Mouse (Mus musculus) MEL (cell line): ENCODE data around the gene Hipk1. TPM values are rescaled to one million over a fixed set of nuclear protein-coding genes. Genes with fewer than 3 reads are reported as not detected.
A peak's percentile ranks its signal among the peaks of the same experiment; 100 is the strongest.

Experiments
- DNase-seq: peaks from one replicate; pipeline ENCODE4 v3.0.0; 2011; ENCODE audit warnings: low read depth, low spot score
- H3K27ac ChIP-seq: 2 replicates; pipeline ENCODE4 v1.5.1; 2012; ENCODE audit warnings: low read depth, mild to moderate bottlenecking, control low read depth, low read length, moderate library complexity; ENCODE audit not compliant: control insufficient read depth
- H3K27me3 ChIP-seq, 2 experiments: fragments of 150-350 bp in 1 of 2; sonication (generic) in 1 of 2; 2 replicates each; pipeline ENCODE4 v1.6.1; 2012; ENCODE audit warnings: low read length in 2 of 2, mild to moderate bottlenecking in 2 of 2, improper control_type of control experiment in 1 of 2, moderate library complexity in 1 of 2; ENCODE audit not compliant: insufficient read depth in 2 of 2, control insufficient read depth in 1 of 2
- H3K36me3 ChIP-seq, 2 experiments: 2 replicates each; pipeline ENCODE4 v1.6.1; 2012 to 2014; ENCODE audit warnings: low read length in 2 of 2, improper control_type of control experiment in 1 of 2, inconsistent platforms in 1 of 2, mild to moderate bottlenecking in 1 of 2; ENCODE audit not compliant: insufficient read depth in 2 of 2, control insufficient read depth in 1 of 2
- H3K4me1 ChIP-seq, 2 experiments: fragments of 150-350 bp in 1 of 2; sonication (generic) in 1 of 2; 2 replicates each; pipeline ENCODE4 v1.6.1; 2012; ENCODE audit warnings: low read length in 2 of 2, improper control_type of control experiment in 1 of 2, mild to moderate bottlenecking in 1 of 2; ENCODE audit not compliant: insufficient read depth in 2 of 2, control insufficient read depth in 1 of 2
- H3K4me3 ChIP-seq, 2 experiments: fragments of 150-350 bp in 1 of 2; sonication (generic) in 1 of 2; 2 replicates each; pipeline ENCODE4 v1.5.1; 2012; ENCODE audit warnings: low read depth in 2 of 2, low read length in 2 of 2, mild to moderate bottlenecking in 2 of 2, moderate library complexity in 2 of 2, control low read depth in 1 of 2, improper control_type of control experiment in 1 of 2; ENCODE audit not compliant: control insufficient read depth in 1 of 2, insufficient read depth in 1 of 2
- H3K79me2 ChIP-seq: 2 replicates; pipeline ENCODE4 v1.6.1; 2012; ENCODE audit warnings: mild to moderate bottlenecking, low read length, moderate library complexity; ENCODE audit not compliant: control insufficient read depth, poor library complexity, insufficient read depth
- H3K9ac ChIP-seq: 2 replicates; pipeline ENCODE4 v1.6.1; 2012; ENCODE audit warnings: low read depth, mild to moderate bottlenecking, control low read depth, low read length, moderate library complexity; ENCODE audit not compliant: control insufficient read depth, poor library complexity, severe bottlenecking
- H3K9me3 ChIP-seq: fragments of 150-350 bp; sonication (generic); replicated peaks from 2 replicates; pipeline ENCODE4 v1.6.1; 2012; ENCODE audit warnings: mild to moderate bottlenecking, low read length, improper control_type of control experiment, moderate library complexity; ENCODE audit not compliant: insufficient read depth
- CHD2 ChIP-seq: IDR thresholded peaks from 2 replicates; pipeline ENCODE4 v1.6.1; 2011; ENCODE audit warnings: low read length, improper control_type of control experiment
- CTCF ChIP-seq, 3 experiments: IDR thresholded peaks in 2 of 3; conservative IDR thresholded peaks in 1 of 3; 2 replicates each; pipeline ENCODE4 v1.5.1; 2011 to 2012; ENCODE audit warnings: low read length in 3 of 3, low read depth in 2 of 3, mild to moderate bottlenecking in 2 of 3, improper control_type of control experiment in 1 of 3, inconsistent platforms in 1 of 3, mixed read lengths in 1 of 3, moderate library complexity in 1 of 3; ENCODE audit not compliant: control insufficient read depth in 1 of 3, insufficient read depth in 1 of 3, poor library complexity in 1 of 3, severe bottlenecking in 1 of 3
- EP300 ChIP-seq, 2 experiments: IDR thresholded peaks; 2 replicates each; pipeline ENCODE4 v1.6.1; 2011; ENCODE audit warnings: improper control_type of control experiment in 2 of 2, low read length in 2 of 2, low read depth in 1 of 2, mild to moderate bottlenecking in 1 of 2
- GATA1 ChIP-seq: IDR thresholded peaks from 2 replicates; pipeline ENCODE4 v1.6.1; 2011; ENCODE audit warnings: low read depth, low read length, improper control_type of control experiment
- KAT2A ChIP-seq: conservative IDR thresholded peaks from 2 replicates; pipeline ENCODE4 v1.6.1; 2012; ENCODE audit warnings: low read depth, low read length, improper control_type of control experiment, inconsistent platforms
- MAFK ChIP-seq: IDR thresholded peaks from 2 replicates; pipeline ENCODE4 v1.6.1; 2011; ENCODE audit warnings: low read depth, mild to moderate bottlenecking, low read length, improper control_type of control experiment, borderline replicate concordance
- MAX ChIP-seq: IDR thresholded peaks from 2 replicates; pipeline ENCODE4 v1.6.1; 2011; ENCODE audit warnings: low read length, improper control_type of control experiment
- MAZ ChIP-seq: IDR thresholded peaks from 2 replicates; pipeline ENCODE4 v1.6.1; 2012; ENCODE audit warnings: low read depth, mild to moderate bottlenecking, inconsistent platforms, low read length, improper control_type of control experiment
- MEF2A ChIP-seq: IDR thresholded peaks from 2 replicates; pipeline ENCODE4 v1.6.1; 2014; ENCODE audit warnings: low read depth, mild to moderate bottlenecking, inconsistent platforms, low read length, improper control_type of control experiment; ENCODE audit not compliant: poor library complexity, insufficient replicate concordance, severe bottlenecking; ENCODE audit errors: extremely low read depth
- MYB ChIP-seq: IDR thresholded peaks from 2 replicates; pipeline ENCODE4 v1.6.1; 2011; ENCODE audit warnings: mild to moderate bottlenecking, low read depth, low read length, improper control_type of control experiment
- MYC ChIP-seq: IDR thresholded peaks from 2 replicates; pipeline ENCODE4 v1.6.1; 2011; ENCODE audit warnings: low read depth, mild to moderate bottlenecking, low read length, improper control_type of control experiment, moderate library complexity
- NRF1 ChIP-seq: IDR thresholded peaks from 2 replicates; pipeline ENCODE4 v1.6.1; 2014; ENCODE audit warnings: low read depth, mild to moderate bottlenecking, inconsistent platforms, low read length, improper control_type of control experiment, moderate library complexity; ENCODE audit not compliant: poor library complexity, insufficient read depth, severe bottlenecking
- POLR2A ChIP-seq, 2 experiments: IDR thresholded peaks; 2 replicates each; pipeline ENCODE4 v1.6.1; 2011 to 2012; ENCODE audit warnings: low read length in 2 of 2, mild to moderate bottlenecking in 2 of 2, control low read depth in 1 of 2, improper control_type of control experiment in 1 of 2, low read depth in 1 of 2, moderate library complexity in 1 of 2; ENCODE audit not compliant: control insufficient read depth in 1 of 2, insufficient read depth in 1 of 2, poor library complexity in 1 of 2
- SIN3A ChIP-seq: IDR thresholded peaks from 2 replicates; pipeline ENCODE4 v1.6.1; 2012; ENCODE audit warnings: low read length, improper control_type of control experiment, inconsistent platforms
- SMC3 ChIP-seq: IDR thresholded peaks from 2 replicates; pipeline ENCODE4 v1.6.1; 2011; ENCODE audit warnings: low read depth, low read length, improper control_type of control experiment
- TCF12 ChIP-seq: IDR thresholded peaks from 2 replicates; pipeline ENCODE4 v1.6.1; 2014; ENCODE audit warnings: low read depth, mild to moderate bottlenecking, inconsistent platforms, low read length, improper control_type of control experiment, moderate library complexity
- USF2 ChIP-seq, 2 experiments: IDR thresholded peaks; 2 replicates each; pipeline ENCODE4 v1.6.1; 2011 to 2012; ENCODE audit warnings: improper control_type of control experiment in 2 of 2, low read length in 2 of 2, borderline replicate concordance in 1 of 2, inconsistent platforms in 1 of 2, low read depth in 1 of 2, mild to moderate bottlenecking in 1 of 2; ENCODE audit not compliant: insufficient read depth in 1 of 2
- ZC3H11A ChIP-seq: IDR thresholded peaks from 2 replicates; pipeline ENCODE4 v1.6.1; 2012; ENCODE audit warnings: low read depth, mild to moderate bottlenecking, inconsistent platforms, low read length, improper control_type of control experiment
- ZKSCAN1 ChIP-seq: IDR thresholded peaks from 2 replicates; pipeline ENCODE4 v1.6.1; 2012; ENCODE audit warnings: low read depth, mild to moderate bottlenecking, inconsistent platforms, low read length, improper control_type of control experiment, moderate library complexity
- polyA plus RNA-seq, 2 experiments: library from polyadenylated mRNA; stranded (reverse) in 1 of 2; unstranded in 1 of 2; fragments of >175 nt in 1 of 2; fragments of >200 nt in 1 of 2; gene quantifications; 2 replicates each; pipeline versions ENCODE4 v1.2.1 to v1.2.4; 2012; ENCODE audit warnings: low replicate concordance in 2 of 2, low read depth in 1 of 2; ENCODE audit not compliant: insufficient read length in 2 of 2, insufficient read depth in 1 of 2, missing spikeins in 1 of 2
- total RNA-seq: library from RNA; depleted of rRNA; stranded (reverse); fragments of 300-350 nt; gene quantifications from 2 replicates; pipeline ENCODE4 v1.2.3, GENCODE M21; 2012

Hipk1 gene
- total and polyA plus RNA-seq, 3 experiments, result 16.7 to 28.7 TPM; not detected in 1

DNA sequence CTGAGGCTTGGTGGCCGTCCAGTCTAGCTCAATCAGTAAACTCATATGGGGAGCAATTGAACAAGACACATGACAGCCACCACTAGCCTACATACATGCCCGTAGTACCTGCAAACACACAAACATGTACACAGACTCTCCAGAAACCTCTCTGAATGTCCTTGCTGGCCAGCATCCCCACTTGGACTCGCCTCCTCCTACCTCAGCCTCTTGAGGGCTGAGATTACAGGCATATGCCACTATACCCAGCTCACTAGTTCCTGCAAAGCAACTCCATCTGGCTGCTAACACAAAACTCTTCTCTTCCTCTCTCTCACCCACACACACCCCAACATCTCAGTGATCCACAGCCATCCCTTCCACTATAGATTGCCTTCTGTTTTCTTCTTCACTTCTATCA is 11.1 kb downstream of the Hipk1 start:
- no peak overlapping the region for H3K4me3 ChIP-seq
- H3K9me3 ChIP-seq, result no peaks in the 10 kb centered on the region
- no peaks in the 10 kb centered on the region for H3K27me3 ChIP-seq
- no peak for DNase-seq
- peaks cover 55% of the 10 kb centered on the region for H3K79me2 ChIP-seq
- no peak overlapping the region for H3K9ac ChIP-seq
- TF ChIP-seq MYC, result no peak
- TF ChIP-seq KAT2A, result no peak
- no peak for TF ChIP-seq CTCF (IDR thresholded peaks at IDR 0.05 in 2 of 3, conservative IDR thresholded peaks at IDR 0.05 in 1 of 3; ENCODE audit: control insufficient read depth in 1 of 3, insufficient read depth in 1 of 3, low read depth in 2 of 3, low read length in 3 of 3, poor library complexity in 1 of 3, severe bottlenecking in 1 of 3)
- no peak for TF ChIP-seq SMC3
- TF ChIP-seq TCF12, result no peak
- no peak for TF ChIP-seq MYB
- no peak for TF ChIP-seq MAFK
- no peak for TF ChIP-seq NRF1
- TF ChIP-seq MAX, result no peak
- no peak for TF ChIP-seq SIN3A
- TF ChIP-seq MEF2A, result no peak
- no peak for TF ChIP-seq ZKSCAN1
- no peak for TF ChIP-seq EP300 (IDR thresholded peaks at IDR 0.05; ENCODE audit: low read depth in 1 of 2, low read length in 2 of 2)
- no peak for TF ChIP-seq CHD2
- TF ChIP-seq ZC3H11A, result no peak
- TF ChIP-seq POLR2A (IDR thresholded peaks at IDR 0.05; ENCODE audit: control insufficient read depth in 1 of 2, insufficient read depth in 1 of 2, low read depth in 1 of 2, low read length in 2 of 2, poor library complexity in 1 of 2), result no peak
- no peak for TF ChIP-seq USF2 (IDR thresholded peaks at IDR 0.05; ENCODE audit: borderline replicate concordance in 1 of 2, insufficient read depth in 1 of 2, low read depth in 1 of 2, low read length in 2 of 2)
- TF ChIP-seq MAZ, result no peak
- TF ChIP-seq, all 39 proteins: peak for 0
- Histone ChIP-seq H3K27ac (no peak overlapping the region), H3K36me3 (peaks cover 6 to 13% of the 10 kb centered on the region in 2 experiments), H3K4me1 (peaks cover 0 to 3% of the 10 kb centered on the region in 2 experiments)

GRCm38 (mm10) chr3:103779183-103779582 is 12.2 kb downstream of the Hipk1 start:
- TF ChIP-seq MYB (no peak), NRF1 (no peak), ZKSCAN1 (no peak), MEF2A (no peak), GATA1 (0 out of 2 replicates have a peak, but pooled peaks have one; percentile 30)
- no peak overlapping the region for H3K9ac ChIP-seq
- no peaks in the 10 kb centered on the region for H3K27me3 ChIP-seq
- no peak overlapping the region for H3K27ac ChIP-seq
- H3K79me2 ChIP-seq, result peaks cover 46% of the 10 kb centered on the region
- DNase-seq, result peak; percentile 26
- H3K4me1 ChIP-seq, result peaks cover 0 to 3% of the 10 kb centered on the region in 2 experiments
- H3K36me3 ChIP-seq, result peaks cover 8 to 13% of the 10 kb centered on the region in 2 experiments
- H3K9me3 ChIP-seq, result no peaks in the 10 kb centered on the region
- no peak overlapping the region for H3K4me3 ChIP-seq
